Mouse (Mus musculus): ENCODE data around the gene Fcho1. TPM values are rescaled to one million over a fixed set of nuclear protein-coding genes. Genes with fewer than 3 reads are reported as not detected.

Gene Fcho1
- polyA plus RNA-seq, 1 experiment, result 8.8 TPM

- TF ChIP-seq EP300 (IDR thresholded peaks at IDR 0.05; ENCODE audit: insufficient read depth, low read depth, low read length), result no peak
- TF ChIP-seq POLR2A (IDR thresholded peaks at IDR 0.05; ENCODE audit: insufficient read depth, low read length), result no peak
- TF ChIP-seq CTCF (IDR thresholded peaks at IDR 0.05; ENCODE audit: low read depth, low read length), result no peak
Observed at GRCm38 (mm10) chr8:71682832-71683231, 42.7 kb downstream of the Fcho1 start.

GRCm38 (mm10) chr8:71681369-71681915, 44.1 kb downstream of the Fcho1 start:
- H3K27me3 ChIP-seq (ENCODE audit: control insufficient read depth, insufficient read depth, low read length, poor library complexity, severe bottlenecking), result no peaks in the 10 kb centered on the region
- TF ChIP-seq CTCF (IDR thresholded peaks at IDR 0.05; ENCODE audit: low read depth, low read length) (no peak), EP300 (IDR thresholded peaks at IDR 0.05; ENCODE audit: insufficient read depth, low read depth, low read length) (no peak), POLR2A (IDR thresholded peaks at IDR 0.05; ENCODE audit: insufficient read depth, low read length) (no peak)

More at GRCm38 (mm10) chr8:71682832-71683231, 42.7 kb downstream of the Fcho1 start:
- Histone ChIP-seq H3K9ac (ENCODE audit: low read depth, poor library complexity, severe bottlenecking) (no peak overlapping the region), H3K27me3 (ENCODE audit: control insufficient read depth, insufficient read depth, low read length, poor library complexity, severe bottlenecking) (no peaks in the 10 kb centered on the region), H3K4me1 (ENCODE audit: control insufficient read depth, insufficient read depth, low read length) (peaks cover 9% of the 10 kb centered on the region), H3K9me3 (replicated peaks; ENCODE audit: control insufficient read depth, insufficient read depth, low read length, poor library complexity, severe bottlenecking) (no peaks in the 10 kb centered on the region), H3K27ac (ENCODE audit: insufficient read depth, low read length) (no peak overlapping the region), H3K36me3 (ENCODE audit: control insufficient read depth, insufficient read depth, low read length, poor library complexity, severe bottlenecking) (no peaks in the 10 kb centered on the region), H3K4me3 (ENCODE audit: low read depth, low read length) (no peak overlapping the region)

GRCm38 (mm10) chr8:71680471-71680870, 45.0 kb downstream of the Fcho1 start:
- no peaks in the 10 kb centered on the region for H3K36me3 ChIP-seq (ENCODE audit: control insufficient read depth, insufficient read depth, low read length, poor library complexity, severe bottlenecking)
- 0 out of 2 replicates have a peak overlapping the region, but pooled peaks have one; percentile 1 for H3K9ac ChIP-seq (ENCODE audit: low read depth, poor library complexity, severe bottlenecking)
- no peak for TF ChIP-seq CTCF (IDR thresholded peaks at IDR 0.05; ENCODE audit: low read depth, low read length)
- TF ChIP-seq EP300 (IDR thresholded peaks at IDR 0.05; ENCODE audit: insufficient read depth, low read depth, low read length), result no peak
- no peak for TF ChIP-seq POLR2A (IDR thresholded peaks at IDR 0.05; ENCODE audit: insufficient read depth, low read length)
- H3K27me3 ChIP-seq (ENCODE audit: control insufficient read depth, insufficient read depth, low read length, poor library complexity, severe bottlenecking), result no peaks in the 10 kb centered on the region
- no peaks in the 10 kb centered on the region for H3K9me3 ChIP-seq (replicated peaks; ENCODE audit: control insufficient read depth, insufficient read depth, low read length, poor library complexity, severe bottlenecking)
- peaks cover 4% of the 10 kb centered on the region for H3K4me1 ChIP-seq (ENCODE audit: control insufficient read depth, insufficient read depth, low read length)
- H3K4me3 ChIP-seq (ENCODE audit: low read depth, low read length), result peak overlapping the region; percentile 15
- no peak overlapping the region for H3K27ac ChIP-seq (ENCODE audit: insufficient read depth, low read length)

More at GRCm38 (mm10) chr8:71681369-71681915, 44.1 kb downstream of the Fcho1 start:
- Histone ChIP-seq H3K27ac (ENCODE audit: insufficient read depth, low read length) (no peak overlapping the region), H3K4me1 (ENCODE audit: control insufficient read depth, insufficient read depth, low read length) (peaks cover 4% of the 10 kb centered on the region), H3K9me3 (replicated peaks; ENCODE audit: control insufficient read depth, insufficient read depth, low read length, poor library complexity, severe bottlenecking) (no peaks in the 10 kb centered on the region), H3K9ac (ENCODE audit: low read depth, poor library complexity, severe bottlenecking) (no peak overlapping the region), H3K36me3 (ENCODE audit: control insufficient read depth, insufficient read depth, low read length, poor library complexity, severe bottlenecking) (no peaks in the 10 kb centered on the region), H3K4me3 (ENCODE audit: low read depth, low read length) (no peak overlapping the region)

DNA sequence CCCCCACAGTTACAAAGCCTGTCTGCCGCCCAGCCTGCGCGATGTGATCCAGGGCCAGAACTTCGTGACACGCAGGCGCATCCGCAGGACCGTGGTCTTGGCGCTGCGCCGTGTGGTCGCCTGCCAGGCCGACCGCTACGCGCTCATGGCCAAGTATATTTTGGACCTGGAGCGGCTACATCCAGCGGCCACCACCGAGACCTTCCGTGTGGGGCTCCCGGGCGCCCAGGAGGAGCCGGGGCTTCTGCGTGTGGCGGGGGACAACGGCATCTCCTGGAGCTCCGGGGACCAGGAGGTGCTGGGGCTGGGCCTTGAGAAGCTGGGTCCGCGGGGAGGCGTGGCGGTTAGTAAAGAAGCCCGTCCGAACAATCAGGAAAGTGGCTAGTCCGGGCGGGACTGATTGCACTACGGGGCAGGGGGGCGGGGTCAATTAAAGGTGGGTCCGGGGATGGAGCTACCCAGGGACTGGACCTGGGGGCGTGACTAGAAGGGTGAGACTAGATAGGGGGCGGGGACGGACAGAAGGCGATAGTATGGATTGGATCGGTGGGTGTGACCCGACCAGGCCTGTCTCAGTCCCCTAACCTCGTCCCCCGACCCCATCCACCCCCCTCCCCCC, 45.9 kb downstream of the Fcho1 start:
- peak overlapping the region; percentile 55 for H3K4me3 ChIP-seq (ENCODE audit: low read depth, low read length)
- no peaks in the 10 kb centered on the region for H3K9me3 ChIP-seq (replicated peaks; ENCODE audit: control insufficient read depth, insufficient read depth, low read length, poor library complexity, severe bottlenecking)
- peaks cover 7% of the 10 kb centered on the region for H3K4me1 ChIP-seq (ENCODE audit: control insufficient read depth, insufficient read depth, low read length)
- no peak overlapping the region for H3K27ac ChIP-seq (ENCODE audit: insufficient read depth, low read length)
- H3K27me3 ChIP-seq (ENCODE audit: control insufficient read depth, insufficient read depth, low read length, poor library complexity, severe bottlenecking), result no peaks in the 10 kb centered on the region
- H3K36me3 ChIP-seq (ENCODE audit: control insufficient read depth, insufficient read depth, low read length, poor library complexity, severe bottlenecking), result no peaks in the 10 kb centered on the region
- TF ChIP-seq EP300 (IDR thresholded peaks at IDR 0.05; ENCODE audit: insufficient read depth, low read depth, low read length) (0 out of 2 replicates have a peak, but pooled peaks have one; percentile 30), POLR2A (IDR thresholded peaks at IDR 0.05; ENCODE audit: insufficient read depth, low read length) (no peak)
- H3K9ac ChIP-seq (ENCODE audit: low read depth, poor library complexity, severe bottlenecking), result peak overlapping the region; percentile 71

DNA sequence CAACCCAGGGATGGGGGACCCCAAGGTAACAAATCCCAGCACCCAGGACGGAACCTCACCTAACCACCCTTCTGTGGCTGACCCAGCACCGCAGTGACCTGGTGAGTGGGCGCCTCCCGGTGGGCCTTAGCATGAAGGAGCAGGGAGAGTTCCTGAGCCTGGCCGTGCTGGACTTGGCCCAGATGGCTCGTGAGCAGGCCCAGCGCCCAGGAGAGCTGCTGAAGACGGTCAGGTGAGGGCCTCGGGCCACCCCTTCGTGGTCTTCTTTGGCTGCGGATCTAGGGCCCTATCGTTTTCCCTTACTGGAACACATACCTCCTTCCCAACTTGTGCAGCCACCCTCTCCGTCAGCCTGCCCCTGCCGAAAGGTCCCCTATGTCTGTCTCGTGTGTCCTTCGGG, 46.4 kb downstream of the Fcho1 start:
- Histone ChIP-seq H3K36me3 (ENCODE audit: control insufficient read depth, insufficient read depth, low read length, poor library complexity, severe bottlenecking) (no peaks in the 10 kb centered on the region), H3K4me1 (ENCODE audit: control insufficient read depth, insufficient read depth, low read length) (peaks cover 7% of the 10 kb centered on the region), H3K9me3 (replicated peaks; ENCODE audit: control insufficient read depth, insufficient read depth, low read length, poor library complexity, severe bottlenecking) (no peaks in the 10 kb centered on the region), H3K9ac (ENCODE audit: low read depth, poor library complexity, severe bottlenecking) (peak overlapping the region; percentile 71), H3K4me3 (ENCODE audit: low read depth, low read length) (peak overlapping the region; percentile 55), H3K27ac (ENCODE audit: insufficient read depth, low read length) (no peak overlapping the region), H3K27me3 (ENCODE audit: control insufficient read depth, insufficient read depth, low read length, poor library complexity, severe bottlenecking) (no peaks in the 10 kb centered on the region)
- TF ChIP-seq POLR2A (IDR thresholded peaks at IDR 0.05; ENCODE audit: insufficient read depth, low read length) (no peak), EP300 (IDR thresholded peaks at IDR 0.05; ENCODE audit: insufficient read depth, low read depth, low read length) (no peak), CTCF (IDR thresholded peaks at IDR 0.05; ENCODE audit: low read depth, low read length) (peak; percentile 28)

DNA sequence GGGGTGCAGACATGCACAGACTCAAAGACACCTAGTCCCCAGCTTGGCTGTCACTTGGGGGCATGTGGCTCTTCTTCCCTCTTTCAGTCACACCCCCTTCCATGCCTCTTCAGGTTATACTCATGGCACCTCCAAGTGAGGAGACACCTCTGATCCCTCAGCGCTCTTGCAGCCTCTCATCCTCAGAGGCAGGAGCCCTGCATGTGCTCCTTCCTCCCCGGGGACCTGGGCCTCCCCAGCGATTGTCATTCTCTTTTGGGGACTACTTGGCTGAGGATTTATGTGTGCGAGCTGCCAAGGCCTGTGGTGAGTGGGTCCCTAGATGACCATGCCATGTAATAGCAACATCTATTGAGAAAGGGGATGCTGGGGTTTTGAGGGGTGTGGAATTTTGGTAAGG, 47.3 kb downstream of the Fcho1 start:
- no peak overlapping the region for H3K9ac ChIP-seq (ENCODE audit: low read depth, poor library complexity, severe bottlenecking)
- H3K4me3 ChIP-seq (ENCODE audit: low read depth, low read length), result no peak overlapping the region
- H3K36me3 ChIP-seq (ENCODE audit: control insufficient read depth, insufficient read depth, low read length, poor library complexity, severe bottlenecking), result no peaks in the 10 kb centered on the region
- H3K9me3 ChIP-seq (replicated peaks; ENCODE audit: control insufficient read depth, insufficient read depth, low read length, poor library complexity, severe bottlenecking), result no peaks in the 10 kb centered on the region
- no peaks in the 10 kb centered on the region for H3K27me3 ChIP-seq (ENCODE audit: control insufficient read depth, insufficient read depth, low read length, poor library complexity, severe bottlenecking)
- TF ChIP-seq EP300 (IDR thresholded peaks at IDR 0.05; ENCODE audit: insufficient read depth, low read depth, low read length), result no peak
- no peak for TF ChIP-seq POLR2A (IDR thresholded peaks at IDR 0.05; ENCODE audit: insufficient read depth, low read length)
- no peak for TF ChIP-seq CTCF (IDR thresholded peaks at IDR 0.05; ENCODE audit: low read depth, low read length)
- H3K27ac ChIP-seq (ENCODE audit: insufficient read depth, low read length), result peak overlapping the region; percentile 79; the same call in 1 of the 2 replicates
- peaks cover 9% of the 10 kb centered on the region for H3K4me1 ChIP-seq (ENCODE audit: control insufficient read depth, insufficient read depth, low read length)

All from ES-Bruce4 (cell line).